Mouse (Mus musculus) left cerebral cortex, postnatal 36 days (tissue): ENCODE measurements around the gene Cfap54. TPM values are rescaled to one million over a fixed set of nuclear protein-coding genes. Genes with fewer than 3 reads are reported as not detected.

Source experiments
- DNase-seq, 2 experiments: peaks; one replicate each; pipeline ENCODE4 v3.0.0; 2021 to 2022; ENCODE audit warnings: low spot score in 2 of 2, mixed read lengths in 1 of 2
- intact Hi-C: fragments of 180-260 bp; cut with DNase I; formaldehyde crosslinking; loops from one replicate; pipeline ENCODE4 v1.15.1; 2025
- total RNA-seq, 2 experiments: library from RNA; stranded (reverse); gene quantifications; 2 replicates each; pipeline ENCODE4 v1.2.3; 2021

The Cfap54 gene
- total RNA-seq, 2 experiments from 2014 or later, result 15.8 to 26.5 TPM

DNA sequence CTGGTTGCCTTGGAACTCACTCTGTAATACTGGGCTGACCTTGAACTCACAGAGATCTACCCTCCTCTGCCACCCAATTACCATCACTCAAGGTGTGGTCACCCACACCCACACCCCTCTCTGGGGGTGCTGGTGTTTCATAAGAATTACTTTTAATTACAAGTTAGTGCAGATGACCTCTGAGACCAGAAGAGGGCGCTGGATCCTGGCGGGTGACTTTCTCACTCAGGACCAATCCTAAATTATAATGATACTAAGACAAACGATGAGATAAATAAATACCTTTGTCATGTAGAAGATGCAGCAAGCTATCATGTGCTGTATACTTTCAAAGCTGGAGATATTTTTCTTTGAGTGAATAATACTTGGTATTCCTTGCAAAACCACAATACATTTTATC is 87.1 kb downstream of the Cfap54 start:
- DNase-seq, result no peak
- intact Hi-C loops, result no loop called here

- no peak for DNase-seq
- intact Hi-C loops, result no loop called here
Observed at GRCm38 (mm10) chr10:92992526-92992925, 88.9 kb downstream of the Cfap54 start.

DNA sequence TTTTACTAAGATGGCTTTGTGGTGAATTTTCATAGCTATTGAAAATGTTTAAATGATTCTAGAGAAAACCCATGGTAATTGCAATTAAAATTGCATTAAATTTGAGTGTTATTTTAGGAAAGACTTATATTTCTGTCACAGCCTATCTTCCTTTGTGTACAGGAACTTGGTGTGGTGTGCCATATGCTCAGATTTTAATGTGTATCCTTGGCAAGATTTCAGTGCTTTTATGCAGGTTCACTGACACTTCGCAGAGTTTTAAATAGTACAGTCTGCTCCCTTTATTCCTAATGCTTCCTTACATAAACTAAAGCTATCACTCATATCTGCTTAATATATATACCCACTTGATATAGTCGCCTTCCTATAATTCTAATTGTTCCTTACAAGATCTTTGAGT is 90.8 kb downstream of the Cfap54 start:
- no peak for DNase-seq
- intact Hi-C loops, result no loop called here

- no peak for DNase-seq
- intact Hi-C loops, result no loop called here
Observed at GRCm38 (mm10) chr10:92965134-92965533, 116.3 kb downstream of the Cfap54 start.

DNA sequence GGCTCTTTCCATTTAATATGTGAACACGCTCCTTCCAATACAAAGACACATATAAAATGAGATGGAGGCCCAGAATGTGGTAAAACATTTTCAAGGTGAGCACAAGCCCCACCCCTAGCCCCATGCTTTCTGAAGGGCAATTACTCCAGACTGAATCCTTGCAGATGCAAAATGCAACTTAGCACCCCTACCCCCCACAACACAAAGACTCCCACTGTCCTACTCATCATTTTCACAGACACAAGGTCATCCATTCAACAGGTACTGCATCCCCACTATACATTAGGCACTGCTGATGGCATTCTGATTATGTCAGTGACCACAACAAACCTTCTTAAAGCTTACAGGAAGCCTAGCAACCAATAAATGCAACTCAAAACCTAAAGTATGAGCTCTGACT is 131.4 kb downstream of the Cfap54 start:
- DNase-seq, result no peak
- intact Hi-C loops, result no loop called here

- intact Hi-C loops, result no loop called here
- DNase-seq, result no peak
Observed at GRCm38 (mm10) chr10:92942848-92943645, 138.4 kb downstream of the Cfap54 start.

DNA sequence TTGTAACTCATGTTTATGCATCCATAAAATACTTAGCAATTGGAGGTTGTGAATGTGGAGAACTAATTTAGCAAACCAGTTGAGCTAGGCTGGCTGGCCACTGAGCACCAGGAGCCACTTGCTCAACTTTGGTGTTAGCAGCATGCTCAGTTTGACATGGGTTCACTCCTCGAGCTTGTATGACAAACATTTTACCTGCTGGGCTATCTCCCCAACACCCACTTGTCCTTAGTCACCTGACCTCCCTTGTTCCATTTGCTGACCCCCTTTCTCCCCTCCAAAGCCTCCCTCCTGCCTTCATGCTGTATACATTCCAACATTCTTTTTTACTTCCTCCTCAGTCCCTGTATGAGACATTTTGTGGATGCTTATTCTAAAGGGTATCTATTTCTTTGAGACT is 139.8 kb downstream of the Cfap54 start:
- no peak for DNase-seq
- intact Hi-C loops, result no loop called here

- DNase-seq, result no peak
- intact Hi-C loops, result no loop called here
Observed at GRCm38 (mm10) chr10:92937741-92938285, 143.6 kb downstream of the Cfap54 start.

DNA sequence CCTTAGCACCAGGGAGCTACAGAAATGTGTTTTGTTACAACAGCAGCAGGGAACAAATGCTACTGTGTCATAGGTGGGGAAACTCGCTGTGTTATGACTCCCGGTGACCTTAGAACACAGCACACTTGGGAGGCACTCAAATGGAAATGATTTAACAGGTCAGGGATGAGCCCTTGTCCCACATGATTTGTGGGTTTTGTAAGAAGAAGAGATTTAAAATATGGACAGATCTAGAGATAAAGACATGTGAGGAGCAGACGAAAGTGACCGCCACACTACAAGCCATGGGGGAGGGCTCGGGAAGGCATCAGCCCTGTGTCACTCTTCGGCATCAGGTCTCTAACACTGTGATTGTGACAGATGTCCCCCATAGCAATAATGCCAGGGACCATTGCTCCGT is 144.3 kb downstream of the Cfap54 start:
- intact Hi-C loops, result no loop called here
- no peak for DNase-seq

GRCm38 (mm10) chr10:92934506-92934905 is 146.9 kb downstream of the Cfap54 start:
- intact Hi-C loops, result no loop called here
- no peak for DNase-seq

GRCm38 (mm10) chr10:92933616-92934015 is 147.8 kb downstream of the Cfap54 start:
- intact Hi-C loops, result no loop called here
- no peak for DNase-seq

DNA sequence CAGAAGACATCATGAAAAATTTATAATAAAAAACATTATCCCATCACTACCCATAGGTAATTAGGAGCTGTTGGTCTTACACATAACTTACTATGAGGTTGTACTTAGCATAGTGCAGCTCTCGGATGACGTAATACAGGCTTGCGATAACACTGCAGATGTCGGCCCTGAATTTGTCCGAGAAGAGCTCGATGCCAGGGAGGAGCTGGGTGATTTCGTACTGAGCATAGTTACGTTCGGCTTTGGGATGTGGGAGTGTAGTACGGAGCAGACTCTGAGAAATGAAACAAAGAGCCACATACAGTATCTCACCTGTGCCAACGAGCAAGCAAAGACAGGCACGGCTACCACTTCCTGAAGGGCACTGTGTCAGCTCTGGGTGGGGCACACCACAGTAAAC is 149.0 kb downstream of the Cfap54 start:
- intact Hi-C loops, result no loop called here
- peak in 1 of 2 experiments; percentile 7 for DNase-seq

DNA sequence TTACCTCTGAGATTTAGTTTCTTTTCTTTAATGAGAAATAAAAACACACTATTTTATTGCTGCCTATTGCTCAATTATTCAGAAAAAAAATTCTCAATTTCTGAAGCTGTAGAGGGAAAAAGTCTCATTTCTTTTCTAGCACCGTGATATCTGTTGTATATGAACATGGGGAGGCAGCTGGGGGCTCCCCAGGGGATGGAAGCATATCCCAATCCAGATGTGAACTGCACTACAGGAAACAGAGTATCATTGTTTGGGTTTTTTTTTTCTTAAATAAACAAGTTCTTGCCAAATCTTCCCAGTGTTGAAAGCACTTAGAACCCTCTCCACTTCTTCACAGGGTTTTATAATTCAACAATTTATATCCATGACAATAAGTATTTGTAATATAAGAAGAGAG is 151.4 kb downstream of the Cfap54 start:
- DNase-seq, result no peak
- intact Hi-C loops, result no loop called here

DNA sequence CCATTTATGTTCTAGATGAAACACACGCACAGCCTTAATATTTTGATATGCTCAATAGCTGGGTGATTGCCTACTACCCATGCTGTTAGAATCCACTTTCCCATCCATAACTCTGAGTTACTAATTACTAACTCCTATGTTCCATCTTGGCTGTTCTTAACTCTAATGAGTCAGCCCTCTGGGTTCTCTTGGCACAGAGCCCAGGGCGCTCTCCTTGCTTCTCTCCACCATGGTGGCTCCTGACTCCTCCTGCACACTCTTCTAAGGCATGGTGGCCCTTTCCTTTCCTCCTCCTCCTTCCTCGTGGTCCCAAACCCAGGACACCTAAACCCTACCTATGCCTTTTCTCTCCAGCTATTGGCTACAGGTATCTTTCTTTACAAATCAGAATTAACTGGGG is 153.2 kb downstream of the Cfap54 start:
- intact Hi-C loops, result no loop called here
- DNase-seq, result no peak

DNA sequence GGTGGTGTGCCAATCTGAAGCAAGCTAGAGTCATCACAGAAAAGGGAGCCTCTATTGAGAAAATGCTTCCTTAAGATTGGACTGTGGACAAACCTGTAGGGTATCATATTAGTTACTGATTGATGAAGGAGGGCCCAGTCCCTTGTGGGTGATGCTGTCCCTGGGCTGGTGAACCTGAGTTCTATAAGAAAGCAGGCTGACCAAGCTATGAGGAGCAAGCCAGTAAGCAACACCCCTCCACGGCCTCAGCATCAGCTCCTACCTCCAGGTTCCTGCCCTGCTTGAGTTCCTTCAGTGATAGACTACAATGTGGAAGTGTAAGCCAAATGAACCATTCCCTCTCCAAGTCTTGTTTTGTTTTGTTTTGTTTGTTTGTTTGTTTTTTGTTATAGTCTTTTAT is 162.9 kb downstream of the Cfap54 start:
- intact Hi-C loops, result no loop called here
- DNase-seq, result no peak

GRCm38 (mm10) chr10:92907246-92907645 is 174.2 kb downstream of the Cfap54 start:
- intact Hi-C loops, result no loop called here
- DNase-seq, result no peak

DNA sequence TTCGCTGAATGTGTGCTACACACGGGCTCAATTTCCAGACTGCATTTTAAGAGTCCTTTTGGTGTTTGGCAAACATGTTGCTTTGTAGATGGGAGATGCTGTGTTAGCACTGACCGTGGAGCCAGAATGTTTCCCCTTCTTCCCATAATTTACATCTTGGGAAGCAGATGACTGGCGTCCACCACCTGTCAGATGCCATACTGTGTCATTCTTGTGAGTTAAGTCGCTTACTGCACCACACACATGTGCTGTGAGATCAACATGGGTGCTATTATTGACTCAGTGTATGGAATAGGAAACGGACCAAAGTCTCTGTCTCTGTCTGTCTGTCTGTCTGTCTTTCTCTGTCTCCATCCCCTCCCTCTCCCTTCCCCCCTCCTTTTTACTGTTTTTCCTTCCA is 193.0 kb downstream of the Cfap54 start:
- DNase-seq, result no peak
- intact Hi-C loops, result no loop called here

GRCm38 (mm10) chr10:92878000-92878399 is 203.4 kb downstream of the Cfap54 start:
- intact Hi-C loops, result no loop called here
- DNase-seq, result no peak

GRCm38 (mm10) chr10:92840980-92841379 is 240.4 kb downstream of the Cfap54 start:
- DNase-seq, result no peak
- intact Hi-C loops, result no loop called here

DNA sequence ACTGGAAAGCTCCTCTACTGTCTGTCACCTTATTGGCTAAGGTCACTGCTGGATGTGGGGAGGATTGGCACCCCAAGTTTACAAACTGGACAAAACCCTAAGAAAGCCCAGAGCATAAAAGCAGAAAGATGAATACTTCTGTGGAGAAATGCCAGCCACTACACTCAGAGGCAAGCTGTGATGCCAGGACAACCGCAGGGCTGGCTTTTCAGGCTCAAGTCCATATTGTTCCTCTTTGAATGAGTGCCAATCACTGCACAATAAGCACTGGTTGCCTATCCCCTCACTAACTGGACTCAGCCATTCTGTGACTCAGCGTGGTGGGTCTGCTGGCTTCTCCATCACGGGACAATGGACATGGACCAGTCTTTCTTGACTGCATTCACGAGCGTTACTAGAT is 243.8 kb downstream of the Cfap54 start:
- intact Hi-C loops, result no loop called here
- no peak for DNase-seq

- no peak for DNase-seq
- intact Hi-C loops, result no loop called here
Observed at GRCm38 (mm10) chr10:92837045-92837444, 244.4 kb downstream of the Cfap54 start.

GRCm38 (mm10) chr10:92821499-92821898 is 259.9 kb downstream of the Cfap54 start:
- intact Hi-C loops, result no loop called here
- no peak for DNase-seq
